Mouse (Mus musculus) liver, adult 2 months (tissue): ENCODE measurements around the gene Lcorl.

Experiments used
- CTCF ChIP-seq: fragments of 200-500 bp; IDR thresholded peaks from 2 replicates; pipeline ENCODE4 v1.5.1; 2011; ENCODE audit warnings: low read depth, low read length, control low read depth
- POLR2A ChIP-seq: fragments of 200-500 bp; IDR thresholded peaks from 2 replicates; pipeline ENCODE4 v1.6.1; 2011; ENCODE audit warnings: low read length, control low read depth; ENCODE audit not compliant: insufficient read depth; ENCODE audit errors: extremely low read depth

DNA sequence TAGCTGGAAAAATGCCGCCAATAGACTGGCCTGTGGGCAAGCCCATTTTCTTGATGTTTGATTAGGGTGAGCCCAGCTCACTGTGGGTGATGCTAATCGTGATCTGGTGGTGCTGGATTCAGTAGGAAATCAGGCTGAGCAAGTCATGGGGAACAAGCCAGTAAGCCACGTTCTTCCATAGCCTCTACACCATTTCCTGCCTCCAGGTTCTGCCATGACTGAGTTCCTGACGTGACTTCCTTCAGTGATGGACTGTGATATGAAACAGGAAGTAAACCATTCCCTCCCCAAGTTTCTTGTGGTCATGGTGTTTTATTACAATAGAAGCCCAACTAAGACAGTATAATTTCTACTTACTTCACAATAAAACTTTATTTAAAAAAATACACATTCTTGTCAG is 179.8 kb downstream of the Lcorl start:
- TF ChIP-seq CTCF, result no peak
- no peak for TF ChIP-seq POLR2A
